Mouse (Mus musculus): ENCODE measurements around the gene Tgfb2. TPM values are rescaled to one million over a fixed set of nuclear protein-coding genes. Genes with fewer than 3 reads are reported as not detected.

Tgfb2 gene
- polyA plus RNA-seq, 1 experiment from 2014 or later: 20.5 TPM

DNA sequence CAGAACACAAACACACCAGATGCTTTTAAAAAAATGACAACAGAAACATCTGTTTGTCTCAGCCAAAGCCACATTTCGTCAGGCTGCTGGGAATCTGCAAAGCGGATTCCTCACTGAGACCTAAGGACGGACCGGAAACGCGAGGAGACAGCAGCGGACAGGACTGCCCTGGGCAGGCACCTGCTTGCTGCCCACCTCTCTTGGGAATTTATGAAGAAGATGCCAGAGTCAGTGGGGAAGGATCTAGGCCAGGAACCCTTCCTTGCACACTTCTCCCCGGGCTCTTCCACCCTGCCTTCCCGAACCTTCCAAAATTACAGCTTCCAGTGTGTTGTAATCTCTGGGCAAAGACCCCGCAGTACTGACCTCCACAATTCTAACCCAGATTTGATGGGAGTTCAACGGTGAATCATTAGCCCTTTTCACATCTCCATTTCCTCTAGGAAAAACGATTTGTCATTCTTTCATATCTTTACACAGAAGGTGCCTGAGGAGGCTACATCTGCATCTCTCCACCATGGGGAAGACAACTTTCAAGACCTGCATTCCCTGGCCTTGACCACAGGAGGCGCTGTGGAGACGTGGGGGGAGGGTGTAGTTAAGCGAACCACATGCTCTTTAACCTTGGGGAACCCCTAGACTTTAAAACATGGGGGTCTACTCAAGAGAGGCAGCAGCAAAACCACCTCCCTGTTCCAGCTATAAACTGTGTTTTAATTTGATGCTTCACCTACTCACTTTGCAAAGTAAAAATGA is 7.0 kb downstream of the Tgfb2 start:
- Histone ChIP-seq H3K4me3 (replicated peaks) (no peak overlapping the region), H3K9me3 (no peaks in the 10 kb centered on the region), H3K4me1 (peaks cover 11% of the 10 kb centered on the region), H3K27ac (no peak overlapping the region), H3K9ac (no peak overlapping the region), H3K27me3 (peaks cover 13% of the 10 kb centered on the region; the same call in 1 of the 2 replicates), H3K4me2 (no peak overlapping the region), H3K36me3 (replicated peaks) (no peaks in the 10 kb centered on the region)
- ATAC-seq (ENCODE audit: low FRiP score): no peak
- 80% methylated on average over 15 of the region's 15 CpGs for WGBS

GRCm38 (mm10) chr1:186696231-186696630 is 9.6 kb downstream of the Tgfb2 start:
- no peak overlapping the region for H3K4me3 ChIP-seq (replicated peaks)
- H3K4me2 ChIP-seq: no peak overlapping the region
- no peak overlapping the region for H3K9ac ChIP-seq
- no peak for ATAC-seq (ENCODE audit: low FRiP score)
- WGBS: 91% methylated on average over 9 of the region's 9 CpGs
- H3K9me3 ChIP-seq: no peaks in the 10 kb centered on the region
- no peaks in the 10 kb centered on the region; the same call in 1 of the 2 replicates for H3K4me1 ChIP-seq
- H3K36me3 ChIP-seq (replicated peaks): no peaks in the 10 kb centered on the region
- no peaks in the 10 kb centered on the region for H3K27me3 ChIP-seq
- H3K27ac ChIP-seq: no peak overlapping the region

DNA sequence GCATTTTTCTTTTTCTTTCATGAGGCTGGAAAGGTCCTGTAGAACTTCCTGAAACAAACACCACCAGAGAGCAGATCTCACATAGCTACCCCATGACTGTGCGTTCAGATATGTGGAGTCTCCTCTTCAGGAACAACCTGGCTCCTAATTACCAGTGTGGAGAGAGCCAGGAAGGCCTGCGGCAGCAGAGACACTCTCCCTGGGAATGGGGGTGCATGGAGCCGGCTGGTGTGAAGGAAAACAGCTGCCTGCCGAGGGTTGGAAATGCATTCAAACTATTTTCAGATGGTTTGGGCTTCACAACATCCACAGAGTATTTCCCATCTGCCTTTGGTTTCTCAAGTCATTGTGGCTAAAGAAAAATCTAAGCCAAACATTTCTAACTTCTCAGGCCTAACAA is 10.4 kb downstream of the Tgfb2 start:
- no peaks in the 10 kb centered on the region for H3K27me3 ChIP-seq
- no peak overlapping the region for H3K9ac ChIP-seq
- no peak overlapping the region for H3K27ac ChIP-seq
- H3K4me3 ChIP-seq (replicated peaks): no peak overlapping the region
- no peak overlapping the region for H3K4me2 ChIP-seq
- no peaks in the 10 kb centered on the region for H3K36me3 ChIP-seq (replicated peaks)
- 83% methylated on average over 4 of the region's 4 CpGs for WGBS
- no peaks in the 10 kb centered on the region; the same call in 1 of the 2 replicates for H3K4me1 ChIP-seq
- no peak for ATAC-seq (ENCODE audit: low FRiP score)
- no peaks in the 10 kb centered on the region for H3K9me3 ChIP-seq

GRCm38 (mm10) chr1:186692370-186692769 is 13.4 kb downstream of the Tgfb2 start:
- ATAC-seq (ENCODE audit: low FRiP score): no peak
- H3K9ac ChIP-seq: no peak overlapping the region
- H3K4me3 ChIP-seq (replicated peaks): no peak overlapping the region
- H3K4me2 ChIP-seq: no peak overlapping the region
- H3K4me1 ChIP-seq: no peaks in the 10 kb centered on the region; the same call in 1 of the 2 replicates
- 93% methylated on average over 4 of the region's 4 CpGs for WGBS
- no peaks in the 10 kb centered on the region for H3K27me3 ChIP-seq
- no peak overlapping the region for H3K27ac ChIP-seq
- no peaks in the 10 kb centered on the region for H3K36me3 ChIP-seq (replicated peaks)
- no peaks in the 10 kb centered on the region for H3K9me3 ChIP-seq

DNA sequence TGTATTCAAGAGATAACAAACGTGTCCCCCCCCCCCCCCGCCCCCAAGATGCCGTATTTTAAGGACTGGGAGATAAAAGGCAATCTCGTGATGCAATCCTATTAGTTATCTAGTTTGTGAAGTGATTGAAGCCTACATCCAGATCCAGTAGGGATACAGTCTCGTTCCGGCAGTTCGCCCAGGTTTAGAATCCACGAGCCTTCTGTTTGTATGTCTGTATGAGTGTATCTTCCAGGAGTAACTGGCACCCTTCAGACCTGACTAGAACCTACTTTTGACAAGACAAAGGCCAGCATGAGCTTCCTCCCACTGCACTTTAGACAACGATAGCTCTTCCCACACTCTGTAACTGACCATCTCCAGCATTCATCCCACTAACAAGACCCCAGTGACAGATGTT is 14.1 kb downstream of the Tgfb2 start:
- Histone ChIP-seq H3K4me3 (replicated peaks) (no peak overlapping the region), H3K9me3 (no peaks in the 10 kb centered on the region), H3K27me3 (no peaks in the 10 kb centered on the region), H3K9ac (no peak overlapping the region), H3K4me2 (no peak overlapping the region), H3K4me1 (no peaks in the 10 kb centered on the region; the same call in 1 of the 2 replicates), H3K36me3 (replicated peaks) (no peaks in the 10 kb centered on the region), H3K27ac (no peak overlapping the region)
- ATAC-seq (ENCODE audit: low FRiP score): no peak
- WGBS: 86% methylated on average over 9 of the region's 9 CpGs

- no peak overlapping the region for H3K27ac ChIP-seq
- no peaks in the 10 kb centered on the region for H3K27me3 ChIP-seq
- H3K36me3 ChIP-seq (replicated peaks): no peaks in the 10 kb centered on the region
- H3K4me3 ChIP-seq (replicated peaks): no peak overlapping the region
- H3K4me2 ChIP-seq: no peak overlapping the region
- ATAC-seq (ENCODE audit: low FRiP score): no peak
- H3K9ac ChIP-seq: no peak overlapping the region
- peaks cover 9% of the 10 kb centered on the region for H3K4me1 ChIP-seq
- WGBS: 94% methylated on average over 3 of the region's 3 CpGs
- H3K9me3 ChIP-seq: no peaks in the 10 kb centered on the region
Measured at GRCm38 (mm10) chr1:186684041-186684440, 21.7 kb downstream of the Tgfb2 start.

DNA sequence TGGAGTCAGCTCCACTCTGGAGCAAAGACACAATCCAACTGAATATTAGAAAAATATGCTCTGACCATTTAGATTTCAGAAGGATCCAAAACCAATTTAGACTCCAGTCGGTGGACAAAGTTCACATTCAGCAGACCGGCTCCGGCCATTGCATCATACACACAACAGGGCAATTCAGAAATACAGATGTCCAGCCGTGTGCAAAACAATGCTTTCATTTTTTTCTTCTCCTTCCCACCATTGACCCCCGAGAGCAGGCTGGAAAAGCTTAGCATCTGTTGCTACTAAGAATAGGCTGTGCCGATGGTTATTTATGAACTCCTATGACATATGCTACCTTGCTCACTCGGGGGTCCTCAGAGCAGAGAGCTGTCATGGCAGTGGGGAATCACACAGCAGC is 23.2 kb downstream of the Tgfb2 start:
- no peaks in the 10 kb centered on the region for H3K9me3 ChIP-seq
- no peak overlapping the region for H3K27ac ChIP-seq
- H3K9ac ChIP-seq: no peak overlapping the region
- H3K4me2 ChIP-seq: no peak overlapping the region
- H3K27me3 ChIP-seq: no peaks in the 10 kb centered on the region
- no peaks in the 10 kb centered on the region for H3K36me3 ChIP-seq (replicated peaks)
- H3K4me1 ChIP-seq: peaks cover 9% of the 10 kb centered on the region
- H3K4me3 ChIP-seq (replicated peaks): no peak overlapping the region
- no peak for ATAC-seq (ENCODE audit: low FRiP score)
- 41% methylated on average over 7 of the region's 7 CpGs for WGBS

- 87% methylated on average over 12 of the region's 12 CpGs for WGBS
- no peak overlapping the region for H3K27ac ChIP-seq
- no peak overlapping the region for H3K4me2 ChIP-seq
- no peaks in the 10 kb centered on the region for H3K9me3 ChIP-seq
- peaks cover 10% of the 10 kb centered on the region for H3K4me1 ChIP-seq
- no peak for ATAC-seq (ENCODE audit: low FRiP score)
- no peaks in the 10 kb centered on the region for H3K27me3 ChIP-seq
- no peaks in the 10 kb centered on the region for H3K36me3 ChIP-seq (replicated peaks)
- H3K9ac ChIP-seq: no peak overlapping the region
- H3K4me3 ChIP-seq (replicated peaks): no peak overlapping the region
Measured at GRCm38 (mm10) chr1:186677614-186678013, 28.2 kb downstream of the Tgfb2 start.

GRCm38 (mm10) chr1:186676199-186676598 is 29.6 kb downstream of the Tgfb2 start:
- Histone ChIP-seq H3K4me3 (replicated peaks) (no peak overlapping the region), H3K27ac (no peak overlapping the region), H3K4me1 (0 out of 2 replicates have a peak, but pooled peaks cover 5% of the 10 kb centered on the region), H3K36me3 (replicated peaks) (no peaks in the 10 kb centered on the region), H3K9ac (no peak overlapping the region), H3K9me3 (no peaks in the 10 kb centered on the region), H3K4me2 (no peak overlapping the region), H3K27me3 (no peaks in the 10 kb centered on the region)
- WGBS: 69% methylated on average over 5 of the region's 5 CpGs
- no peak for ATAC-seq (ENCODE audit: low FRiP score)

GRCm38 (mm10) chr1:186675263-186675662 is 30.5 kb downstream of the Tgfb2 start:
- Histone ChIP-seq H3K9me3 (no peaks in the 10 kb centered on the region), H3K36me3 (replicated peaks) (no peaks in the 10 kb centered on the region), H3K27me3 (no peaks in the 10 kb centered on the region), H3K9ac (no peak overlapping the region), H3K4me1 (0 out of 2 replicates have a peak, but pooled peaks cover 5% of the 10 kb centered on the region), H3K4me2 (no peak overlapping the region), H3K4me3 (replicated peaks) (no peak overlapping the region), H3K27ac (no peak overlapping the region)
- ATAC-seq (ENCODE audit: low FRiP score): no peak
- 84% methylated on average over 6 of the region's 6 CpGs for whole genome bisulfite sequencing

- H3K9me3 ChIP-seq: no peaks in the 10 kb centered on the region
- no peak overlapping the region for H3K4me3 ChIP-seq (replicated peaks)
- no peaks in the 10 kb centered on the region for H3K27me3 ChIP-seq
- H3K27ac ChIP-seq: no peak overlapping the region
- no peak for ATAC-seq (ENCODE audit: low FRiP score)
- H3K36me3 ChIP-seq (replicated peaks): no peaks in the 10 kb centered on the region
- 87% methylated on average over 3 of the region's 3 CpGs for WGBS
- H3K9ac ChIP-seq: no peak overlapping the region
- no peak overlapping the region for H3K4me2 ChIP-seq
- H3K4me1 ChIP-seq: 0 out of 2 replicates have a peak, but pooled peaks cover 5% of the 10 kb centered on the region
Measured at GRCm38 (mm10) chr1:186674621-186675020, 31.2 kb downstream of the Tgfb2 start.

DNA sequence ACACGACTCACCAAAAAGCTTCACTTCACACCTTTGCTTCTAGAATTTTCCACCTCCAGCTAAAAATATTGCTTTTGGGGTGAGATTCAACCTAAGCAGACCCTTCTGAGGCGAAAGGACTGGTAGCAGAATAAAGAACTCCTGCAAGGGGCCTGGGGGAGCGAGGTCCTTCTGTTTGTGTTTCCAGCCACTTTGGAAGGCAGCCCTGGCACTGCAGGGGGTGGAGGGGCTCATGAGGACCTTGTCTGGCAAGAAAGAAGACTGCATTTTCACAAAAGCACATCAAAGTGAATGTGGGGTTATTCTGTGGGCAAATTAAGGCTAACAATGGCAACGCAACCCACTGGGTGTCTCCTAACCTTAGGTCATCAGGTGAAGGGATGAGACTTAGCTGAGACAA is 32.6 kb downstream of the Tgfb2 start:
- no peak for ATAC-seq (ENCODE audit: low FRiP score)
- 70% methylated on average over 4 of the region's 4 CpGs for WGBS

GRCm38 (mm10) chr1:186663412-186663811 is 42.4 kb downstream of the Tgfb2 start:
- H3K4me2 ChIP-seq: no peak overlapping the region
- H3K9ac ChIP-seq: no peak overlapping the region
- no peak overlapping the region for H3K27ac ChIP-seq
- WGBS: 90% methylated on average over 11 of the region's 11 CpGs
- H3K9me3 ChIP-seq: no peaks in the 10 kb centered on the region
- H3K27me3 ChIP-seq: no peaks in the 10 kb centered on the region
- no peaks in the 10 kb centered on the region for H3K4me1 ChIP-seq
- H3K36me3 ChIP-seq (replicated peaks): no peaks in the 10 kb centered on the region
- ATAC-seq (ENCODE audit: low FRiP score): no peak
- no peak overlapping the region for H3K4me3 ChIP-seq (replicated peaks)

More for the DNA sequence above, 32.6 kb downstream of the Tgfb2 start:
- Histone ChIP-seq H3K4me1 (0 out of 2 replicates have a peak, but pooled peaks cover 5% of the 10 kb centered on the region), H3K27me3 (no peaks in the 10 kb centered on the region), H3K27ac (no peak overlapping the region), H3K4me2 (no peak overlapping the region), H3K9me3 (no peaks in the 10 kb centered on the region), H3K36me3 (replicated peaks) (no peaks in the 10 kb centered on the region), H3K4me3 (replicated peaks) (no peak overlapping the region), H3K9ac (no peak overlapping the region)
